Mouse (Mus musculus) hindbrain, embryonic 13.5 days (tissue): Measurements from ENCODE around the gene Gjb6. TPM values are rescaled to one million over a fixed set of nuclear protein-coding genes. Genes with fewer than 3 reads are reported as not detected.
A peak's percentile ranks its signal among the peaks of the same experiment; 100 is the strongest.

Experiments
- ATAC-seq: fragments of 200-750 bp; cut with Nextera tagmentation; 2 replicates; pipeline ENCODE4 v1.8.0; 2017; ENCODE audit warnings: moderate TSS enrichment; ENCODE audit not compliant: low FRiP score
- H3K27ac ChIP-seq: fragments of 300-500 bp; sonication (generic); 2 replicates; pipeline ENCODE4 v1.5.1; 2015; ENCODE audit warnings: inconsistent platforms, mild to moderate bottlenecking, moderate library complexity
- H3K27me3 ChIP-seq: fragments of 300-500 bp; sonication (generic); 2 replicates; pipeline ENCODE4 v1.6.1; 2015; ENCODE audit warnings: mild to moderate bottlenecking, inconsistent platforms
- H3K36me3 ChIP-seq: fragments of 300-500 bp; sonication (generic); 2 replicates; pipeline ENCODE4 v1.6.1; 2015; ENCODE audit warnings: mild to moderate bottlenecking, inconsistent platforms
- H3K4me1 ChIP-seq: fragments of 300-500 bp; sonication (generic); replicated peaks from 2 replicates; pipeline ENCODE4 v1.6.1; 2015; ENCODE audit warnings: inconsistent platforms
- H3K4me2 ChIP-seq: fragments of 300-500 bp; sonication (generic); 2 replicates; pipeline ENCODE4 v1.6.1; 2015; ENCODE audit warnings: inconsistent platforms, mild to moderate bottlenecking, moderate library complexity
- H3K4me3 ChIP-seq: fragments of 300-500 bp; sonication (generic); 2 replicates; pipeline ENCODE4 v1.5.1; 2015; ENCODE audit warnings: mild to moderate bottlenecking, inconsistent platforms
- H3K9ac ChIP-seq: fragments of 300-500 bp; sonication (generic); 2 replicates; pipeline ENCODE4 v1.6.1; 2015; ENCODE audit warnings: mild to moderate bottlenecking, inconsistent platforms
- H3K9me3 ChIP-seq: fragments of 300-500 bp; sonication (generic); 2 replicates; pipeline ENCODE4 v1.6.1; 2016; ENCODE audit warnings: inconsistent platforms
- WGBS: fragments of 180-500 bp; shearing (Covaris S2); methylation state at CpG from one replicate; pipeline ENCODE4 v1.1.7; 2015; 5-methylcytosine and 5-hydroxymethylcytosine counted together
- polyA plus RNA-seq: library from polyadenylated mRNA; unstranded; fragments of >200 nt; fragmentation: Nextera tagmentation; extraction: Ambion mirVana; gene quantifications from 2 replicates; pipeline ENCODE4 v1.2.1, GENCODE M21; 2015

Gjb6 gene
- polyA plus RNA-seq, 1 experiment from 2014 or later: 18.0 TPM

DNA sequence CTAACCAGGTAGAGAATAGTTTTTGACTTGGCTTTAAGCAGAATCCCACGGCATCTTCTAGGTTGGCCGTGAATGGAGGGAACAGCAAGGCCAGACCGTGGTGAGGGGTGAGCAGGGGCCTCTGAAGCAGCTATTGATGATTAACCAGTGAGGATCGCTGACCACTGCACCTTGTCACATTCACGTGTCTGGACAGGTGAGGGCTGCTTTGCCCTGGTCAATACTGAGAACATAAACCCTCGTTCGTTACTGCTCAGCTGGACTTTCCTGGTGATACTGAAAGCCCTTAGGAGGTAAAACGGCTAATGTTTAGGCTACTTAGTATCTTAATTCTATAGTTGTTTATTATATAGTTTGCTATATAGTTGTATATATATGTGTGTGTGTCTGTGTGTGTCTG lies 26.3 kb downstream of the Gjb6 start:
- 80% methylated on average over 8 of the region's 8 CpGs for WGBS

DNA sequence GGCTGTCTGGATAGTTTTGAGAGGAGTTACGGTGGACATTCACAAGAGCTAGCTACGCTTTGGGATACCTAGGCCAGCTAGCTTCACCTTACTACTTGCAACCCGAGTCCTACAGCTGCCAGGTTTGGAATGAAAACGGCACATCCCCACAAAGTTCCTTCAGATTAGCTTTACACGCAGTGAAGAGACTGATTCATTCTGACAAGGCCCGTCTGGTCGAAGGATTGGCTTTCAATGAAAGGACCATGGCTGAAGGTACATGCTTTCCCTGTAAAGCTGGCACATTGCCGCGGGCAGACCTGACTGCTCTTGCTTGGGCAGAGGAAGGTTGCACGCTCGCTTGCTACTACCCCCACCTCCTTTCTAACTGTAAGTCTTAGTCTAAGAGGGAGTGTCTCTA lies 27.7 kb downstream of the Gjb6 start:
- Histone ChIP-seq H3K4me3 (no peak overlapping the region), H3K4me2 (no peak overlapping the region), H3K36me3 (no peaks in the 10 kb centered on the region), H3K27ac (no peak overlapping the region), H3K9ac (no peak overlapping the region), H3K27me3 (peaks cover 75% of the 10 kb centered on the region), H3K9me3 (no peaks in the 10 kb centered on the region), H3K4me1 (peaks cover 21% of the 10 kb centered on the region)
- 48% methylated on average over 11 of the region's 11 CpGs for WGBS
- no peak for ATAC-seq

More for the DNA sequence above, 26.3 kb downstream of the Gjb6 start:
- Histone ChIP-seq H3K27me3 (peaks cover 69% of the 10 kb centered on the region), H3K36me3 (no peaks in the 10 kb centered on the region), H3K27ac (no peak overlapping the region), H3K4me1 (peaks cover 21% of the 10 kb centered on the region), H3K4me3 (no peak overlapping the region), H3K9ac (no peak overlapping the region), H3K9me3 (no peaks in the 10 kb centered on the region), H3K4me2 (no peak overlapping the region)
- no peak for ATAC-seq

DNA sequence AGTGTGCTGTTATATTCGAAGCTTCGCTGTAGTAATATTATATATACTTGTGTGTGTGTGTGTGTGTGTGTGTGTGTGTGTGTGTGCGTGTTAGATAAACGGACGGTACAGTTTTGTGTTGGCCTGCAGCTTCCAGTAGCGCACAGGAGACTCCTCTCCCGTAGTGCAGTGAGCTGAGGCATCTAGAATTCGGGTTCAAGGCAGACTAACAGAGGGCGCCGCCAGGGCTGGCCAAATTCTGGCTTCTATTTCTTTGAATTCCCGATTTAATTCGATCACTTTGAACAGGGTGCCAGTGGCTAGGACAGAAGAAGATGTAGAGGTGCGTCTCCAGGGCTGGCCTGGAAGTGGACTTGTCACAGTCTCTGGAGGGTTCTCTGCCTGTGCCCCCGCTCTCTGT lies 28.3 kb downstream of the Gjb6 start:
- no peak overlapping the region for H3K27ac ChIP-seq
- no peaks in the 10 kb centered on the region for H3K36me3 ChIP-seq
- H3K9ac ChIP-seq: no peak overlapping the region
- peak overlapping the region; percentile 96 for H3K4me2 ChIP-seq
- no peaks in the 10 kb centered on the region for H3K9me3 ChIP-seq
- WGBS: 7% methylated on average over 14 of the region's 14 CpGs
- peaks cover 79% of the 10 kb centered on the region for H3K27me3 ChIP-seq
- peaks cover 21% of the 10 kb centered on the region for H3K4me1 ChIP-seq
- peak overlapping the region; percentile 59 for H3K4me3 ChIP-seq
- no peak for ATAC-seq

DNA sequence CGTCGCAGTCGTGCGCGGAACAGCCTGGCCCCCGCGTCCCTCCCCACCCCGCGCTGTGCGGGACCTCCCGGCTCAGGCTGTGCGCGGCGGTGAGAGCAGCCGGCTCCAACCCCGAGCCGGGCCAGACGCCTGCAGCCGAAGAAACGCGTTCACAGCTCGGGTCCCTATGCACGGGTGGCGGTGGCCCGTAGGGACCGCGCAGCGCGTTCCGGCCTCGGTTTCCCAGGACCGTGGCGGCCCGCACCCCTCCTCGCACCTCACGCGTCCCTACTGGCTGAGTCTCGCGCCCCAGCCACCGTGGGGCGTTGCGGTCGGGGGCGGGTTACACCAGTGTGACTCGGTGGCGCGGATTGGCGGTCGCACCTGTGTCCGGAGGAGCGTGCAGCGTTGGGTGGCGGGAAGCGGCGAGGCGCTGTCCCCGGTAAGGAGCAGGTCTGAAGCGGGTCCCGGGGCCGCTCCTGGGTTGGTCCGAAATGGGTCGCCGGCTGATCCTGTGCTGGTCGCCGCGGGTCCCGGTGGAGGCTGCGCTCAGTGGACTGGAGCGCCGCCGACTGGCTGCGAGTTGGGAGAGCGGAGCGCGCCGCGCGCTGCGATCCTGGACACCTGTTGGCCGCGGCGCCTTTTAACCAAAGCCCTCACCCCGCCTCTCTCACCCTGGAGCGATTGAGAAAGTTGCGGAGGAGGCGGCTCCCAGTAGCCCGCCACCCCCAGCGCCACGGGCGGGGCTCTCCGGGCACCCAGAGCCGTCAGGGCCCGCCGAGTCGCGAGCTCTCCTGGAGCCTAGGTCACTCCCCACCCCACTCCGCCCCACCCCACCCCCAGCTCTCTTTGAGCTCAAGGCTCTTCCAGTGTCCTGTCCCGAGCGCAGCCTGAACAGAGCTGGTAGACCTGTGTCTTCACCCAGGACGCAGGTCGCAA lies 29.0 kb downstream of the Gjb6 start, which contains the start of gene Gjb2:
Gjb2 (minus strand) TSS at position 597 of the 918 bp plus-strand sequence.
- Histone ChIP-seq H3K4me2 (peak within 1 kb of the TSS; percentile 96), H3K9me3 (no peaks in the 10 kb centered on the region), H3K4me3 (peak within 1 kb of the TSS; percentile 59), H3K27me3 (peaks cover 79% of the 10 kb centered on the region), H3K9ac (peak within 1 kb of the TSS; percentile 68), H3K27ac (no peak within 1 kb of the TSS), H3K4me1 (peaks cover 21% of the 10 kb centered on the region), H3K36me3 (no peaks in the 10 kb centered on the region)
- peak; percentile 71 for ATAC-seq
- under 1% methylated on average over 100 of the region's 101 CpGs for WGBS

DNA sequence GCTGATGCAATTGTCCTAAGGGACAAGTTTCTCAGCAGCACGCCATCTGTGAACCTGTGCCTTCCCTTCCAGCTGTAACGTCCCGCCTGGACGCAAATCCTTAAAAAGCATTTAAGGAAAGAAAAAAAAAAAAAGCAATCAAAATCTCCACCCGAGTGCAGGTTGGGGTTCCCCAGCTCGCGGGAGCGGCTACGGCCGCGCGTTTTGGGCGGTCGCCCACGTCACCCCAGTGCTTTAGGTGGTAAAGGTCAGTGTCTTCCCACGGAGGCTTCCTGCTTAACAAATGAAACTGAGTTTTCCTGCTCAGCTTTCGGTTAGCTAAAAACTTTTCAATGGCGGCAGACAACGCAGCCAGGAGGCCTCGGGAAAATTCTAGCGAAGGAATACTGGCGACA lies 29.7 kb downstream of the Gjb6 start:
- no peaks in the 10 kb centered on the region for H3K9me3 ChIP-seq
- H3K27me3 ChIP-seq: peaks cover 79% of the 10 kb centered on the region
- WGBS: under 1% methylated on average over 22 of the region's 22 CpGs
- H3K9ac ChIP-seq: peak overlapping the region; percentile 68
- H3K4me2 ChIP-seq: peak overlapping the region; percentile 96
- no peak for ATAC-seq
- peaks cover 21% of the 10 kb centered on the region for H3K4me1 ChIP-seq
- H3K36me3 ChIP-seq: no peaks in the 10 kb centered on the region
- H3K4me3 ChIP-seq: peak overlapping the region; percentile 59
- no peak overlapping the region for H3K27ac ChIP-seq

DNA sequence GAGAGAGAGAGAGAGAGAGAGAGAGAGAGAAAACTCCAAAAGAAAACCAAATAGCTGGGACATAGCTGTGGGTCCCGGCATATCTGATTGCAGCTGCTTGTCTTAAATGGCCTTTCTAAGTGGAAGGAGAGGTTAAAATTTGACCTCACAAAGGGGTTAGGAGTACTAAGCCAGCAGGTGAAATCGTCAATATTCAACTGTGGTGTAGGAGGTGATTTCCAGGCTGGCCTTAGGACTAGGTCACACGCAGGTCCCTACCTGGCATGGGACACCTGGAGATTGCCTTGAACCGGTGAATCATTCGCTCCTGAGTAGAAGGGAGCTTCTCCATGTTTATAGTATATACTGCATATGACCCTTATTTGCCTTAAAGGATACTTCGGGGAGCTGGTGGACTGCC lies 30.3 kb downstream of the Gjb6 start:
- peaks cover 75% of the 10 kb centered on the region for H3K27me3 ChIP-seq
- no peaks in the 10 kb centered on the region for H3K9me3 ChIP-seq
- peaks cover 21% of the 10 kb centered on the region for H3K4me1 ChIP-seq
- ATAC-seq: no peak
- H3K4me3 ChIP-seq: peak overlapping the region; percentile 59; the same call in 1 of the 2 replicates
- no peak overlapping the region for H3K27ac ChIP-seq
- no peak overlapping the region for H3K9ac ChIP-seq
- WGBS: 52% methylated on average over 6 of the region's 6 CpGs
- H3K36me3 ChIP-seq: no peaks in the 10 kb centered on the region
- H3K4me2 ChIP-seq: peak overlapping the region; percentile 96

DNA sequence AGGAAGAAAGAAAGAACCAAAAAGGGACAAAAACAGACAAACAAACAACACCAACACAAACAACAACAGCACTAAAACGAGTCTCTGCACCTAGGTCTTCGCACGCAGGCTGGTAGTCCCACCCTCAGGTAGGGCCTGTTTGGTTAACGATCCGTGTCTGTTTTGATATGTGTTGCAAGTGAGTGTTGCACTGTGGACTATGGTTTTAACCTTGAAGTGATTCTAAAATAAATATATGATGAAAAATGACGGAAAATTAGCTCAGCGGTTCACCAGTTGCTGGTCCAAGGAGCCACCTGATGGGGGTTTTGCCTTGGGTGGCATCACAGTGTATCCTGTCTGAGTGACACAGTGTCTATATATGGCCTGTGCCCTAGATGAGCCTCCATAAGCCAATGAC lies 31.8 kb downstream of the Gjb6 start:
- Histone ChIP-seq H3K9ac (no peak overlapping the region), H3K4me2 (no peak overlapping the region), H3K36me3 (no peaks in the 10 kb centered on the region), H3K9me3 (no peaks in the 10 kb centered on the region), H3K27me3 (peaks cover 60% of the 10 kb centered on the region), H3K27ac (no peak overlapping the region), H3K4me1 (peaks cover 21% of the 10 kb centered on the region), H3K4me3 (no peak overlapping the region)
- ATAC-seq: no peak
- 89% methylated on average over 7 of the region's 7 CpGs for WGBS

DNA sequence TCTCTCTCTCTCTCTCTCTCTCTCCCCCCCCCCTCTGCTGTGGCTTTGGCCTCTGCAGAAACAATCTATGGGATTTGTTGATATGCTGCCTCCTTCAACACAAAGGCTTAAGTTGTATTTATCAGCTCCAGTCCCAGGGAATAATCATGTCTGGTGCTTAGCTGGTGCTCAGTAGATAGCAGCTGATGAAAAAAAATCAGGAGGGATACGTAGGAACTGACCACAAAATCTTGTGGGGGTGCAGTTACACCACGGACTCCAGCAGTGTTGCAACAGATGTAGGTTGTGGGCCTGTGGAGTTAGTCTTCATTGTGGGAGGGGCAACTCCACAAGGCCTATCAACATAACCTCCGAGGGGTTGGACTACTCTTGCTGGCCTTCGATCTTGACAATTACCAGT lies 37.6 kb downstream of the Gjb6 start:
- H3K4me2 ChIP-seq: no peak overlapping the region
- 78% methylated on average over 4 of the region's 4 CpGs for WGBS
- ATAC-seq: no peak
- H3K9me3 ChIP-seq: no peaks in the 10 kb centered on the region
- peaks cover 6% of the 10 kb centered on the region for H3K27me3 ChIP-seq
- no peak overlapping the region for H3K27ac ChIP-seq
- no peak overlapping the region for H3K9ac ChIP-seq
- no peak overlapping the region for H3K4me3 ChIP-seq
- H3K36me3 ChIP-seq: no peaks in the 10 kb centered on the region
- no peaks in the 10 kb centered on the region for H3K4me1 ChIP-seq

DNA sequence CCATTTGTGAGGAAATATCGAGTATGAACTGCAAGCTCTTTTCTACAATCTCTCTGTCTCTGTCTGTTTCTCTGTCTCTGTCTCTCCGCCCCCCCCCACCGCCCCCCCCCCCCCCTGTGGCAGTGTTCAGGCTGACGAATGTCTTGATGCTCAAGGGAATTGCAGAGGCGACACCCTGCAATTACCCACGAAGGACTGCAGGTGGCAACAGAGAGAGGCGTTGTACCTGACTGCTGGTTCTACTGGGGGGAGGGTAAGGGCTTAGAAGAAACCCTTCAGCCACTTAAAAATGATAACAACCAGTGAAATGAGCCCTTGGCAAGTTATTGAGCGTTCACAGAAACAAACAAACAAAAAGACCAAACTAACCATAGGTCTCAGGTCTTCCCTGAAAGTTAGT lies 40.4 kb downstream of the Gjb6 start:
- no peaks in the 10 kb centered on the region for H3K36me3 ChIP-seq
- no peaks in the 10 kb centered on the region for H3K9me3 ChIP-seq
- H3K9ac ChIP-seq: no peak overlapping the region
- no peak overlapping the region for H3K4me3 ChIP-seq
- H3K27ac ChIP-seq: no peak overlapping the region
- no peaks in the 10 kb centered on the region for H3K27me3 ChIP-seq
- WGBS: 8% methylated on average over 6 of the region's 8 CpGs
- no peaks in the 10 kb centered on the region for H3K4me1 ChIP-seq
- no peak for ATAC-seq
- H3K4me2 ChIP-seq: no peak overlapping the region

DNA sequence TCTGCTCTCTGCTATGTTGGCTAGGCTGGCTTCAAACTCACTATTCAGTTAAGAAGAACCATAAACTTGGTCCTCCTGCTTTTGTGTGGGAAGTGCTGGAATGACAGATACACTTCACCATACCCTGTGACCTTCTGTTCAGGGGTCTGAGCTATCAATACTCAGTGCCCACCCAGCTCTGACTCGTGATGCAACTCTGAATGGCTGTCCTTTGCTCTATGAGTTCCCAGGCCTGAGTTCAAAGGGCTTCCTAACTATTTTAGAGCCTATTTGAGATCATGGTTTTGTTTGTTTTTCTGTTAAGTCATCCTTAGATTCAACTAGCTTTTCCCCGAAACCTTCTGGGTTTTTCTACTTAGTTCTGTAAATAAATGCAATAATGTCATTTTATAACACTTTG lies 43.4 kb downstream of the Gjb6 start:
- H3K36me3 ChIP-seq: no peaks in the 10 kb centered on the region
- H3K4me3 ChIP-seq: no peak overlapping the region
- H3K27me3 ChIP-seq: no peaks in the 10 kb centered on the region
- no peak overlapping the region for H3K27ac ChIP-seq
- no peak overlapping the region for H3K9ac ChIP-seq
- no peak overlapping the region for H3K4me2 ChIP-seq
- WGBS: 65% methylated on average over 2 of the region's 2 CpGs
- ATAC-seq: no peak
- no peaks in the 10 kb centered on the region for H3K9me3 ChIP-seq
- H3K4me1 ChIP-seq: no peaks in the 10 kb centered on the region

DNA sequence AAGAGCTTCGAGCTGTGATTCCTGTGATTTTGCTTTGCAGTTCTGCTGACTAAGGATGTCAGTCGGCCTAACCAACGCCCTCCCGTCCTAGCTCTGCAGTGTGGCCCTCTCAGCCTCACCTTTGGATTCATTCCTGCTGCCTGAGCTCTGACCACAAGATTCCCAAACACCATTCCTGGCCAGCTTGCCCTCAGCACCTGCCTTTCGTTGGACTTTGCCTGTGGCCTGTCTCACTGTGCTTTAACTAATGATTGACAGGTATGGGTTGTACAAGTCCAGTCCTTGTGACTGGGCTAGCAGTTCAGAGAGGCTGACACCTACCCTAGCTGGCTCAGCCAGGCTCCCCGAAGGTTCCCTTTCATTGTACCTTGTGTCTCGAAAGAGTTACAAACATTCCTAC lies 44.3 kb downstream of the Gjb6 start:
- ATAC-seq: no peak
- Histone ChIP-seq H3K27me3 (no peaks in the 10 kb centered on the region), H3K36me3 (no peaks in the 10 kb centered on the region), H3K4me3 (no peak overlapping the region), H3K9me3 (no peaks in the 10 kb centered on the region), H3K9ac (no peak overlapping the region), H3K4me1 (no peaks in the 10 kb centered on the region), H3K27ac (no peak overlapping the region), H3K4me2 (no peak overlapping the region)
- WGBS: 88% methylated on average over 7 of the region's 7 CpGs

DNA sequence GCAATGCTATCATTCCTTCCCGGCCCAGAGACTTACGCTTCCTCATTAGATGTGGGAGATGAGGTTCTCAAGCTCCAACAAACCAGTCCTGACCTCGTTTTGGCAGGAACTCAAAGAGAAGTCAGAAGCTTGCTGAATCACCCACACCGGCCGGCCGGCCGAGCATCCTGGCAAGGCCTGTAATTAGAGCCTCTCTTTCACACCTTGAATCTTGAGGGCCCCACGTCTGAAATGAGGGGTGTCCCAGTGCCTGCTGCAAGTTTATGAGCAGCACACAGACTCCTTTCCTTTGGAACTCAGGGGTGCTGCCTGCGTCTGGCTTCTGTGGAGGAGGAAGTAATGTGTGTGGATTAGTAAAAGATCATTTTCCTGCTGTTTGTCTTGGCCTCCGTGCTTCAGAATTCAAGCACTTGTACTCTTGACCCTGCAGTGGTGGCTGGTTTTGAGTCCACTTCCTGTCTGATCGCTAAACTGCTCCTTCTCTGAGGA lies 49.2 kb downstream of the Gjb6 start:
- 81% methylated on average over 11 of the region's 11 CpGs for WGBS
- Histone ChIP-seq H3K4me3 (no peak overlapping the region), H3K4me2 (no peak overlapping the region), H3K36me3 (no peaks in the 10 kb centered on the region), H3K27ac (no peak overlapping the region), H3K9ac (no peak overlapping the region), H3K4me1 (no peaks in the 10 kb centered on the region), H3K9me3 (no peaks in the 10 kb centered on the region), H3K27me3 (no peaks in the 10 kb centered on the region)
- no peak for ATAC-seq

DNA sequence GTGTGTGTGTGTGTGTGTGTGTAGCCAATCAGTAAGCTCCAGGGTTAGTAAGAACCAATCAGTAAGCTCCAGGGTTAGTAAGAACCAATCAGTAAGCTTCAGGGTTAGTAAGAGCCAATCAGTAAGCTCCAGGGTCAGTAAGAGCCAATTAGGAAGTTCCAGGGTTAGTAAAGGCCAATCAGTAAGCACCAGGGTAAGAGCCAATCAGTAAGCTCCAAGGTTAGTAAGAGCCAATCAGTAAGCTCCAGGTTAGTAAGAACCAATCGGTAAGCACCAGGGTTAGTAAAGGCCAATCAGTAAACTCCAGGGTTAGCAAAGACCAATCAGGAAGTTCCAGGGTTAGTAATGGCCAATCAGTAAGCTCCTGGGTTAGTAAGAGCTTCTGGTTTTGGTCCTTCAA lies 50.5 kb downstream of the Gjb6 start:
- no peak for ATAC-seq
- Histone ChIP-seq H3K36me3 (no peaks in the 10 kb centered on the region), H3K9ac (no peak overlapping the region), H3K27me3 (no peaks in the 10 kb centered on the region), H3K4me3 (no peak overlapping the region), H3K27ac (no peak overlapping the region), H3K4me2 (no peak overlapping the region), H3K9me3 (no peaks in the 10 kb centered on the region), H3K4me1 (no peaks in the 10 kb centered on the region)
- WGBS: 94% methylated on average over 1 of the region's 1 CpGs
